Mouse (Mus musculus) urinary bladder, postnatal 0 days (tissue): ENCODE measurements around the gene Diras2. TPM values are rescaled to one million over a fixed set of nuclear protein-coding genes. Genes with fewer than 3 reads are reported as not detected.

Experiments
- polyA plus RNA-seq: library from polyadenylated mRNA; unstranded; fragments of >200 nt; fragmentation: Nextera tagmentation; extraction: Ambion mirVana; gene quantifications from 2 replicates; pipeline ENCODE4 v1.2.1, GENCODE M21; 2015

Gene Diras2
- polyA plus RNA-seq = 0.24 and 0.46 TPM in 2 replicates

GRCm38 (mm10) chr13:52531121-52531520 is at the start of gene Diras2:
Gene Diras2 (minus strand): TSS chr13:52531279.

Other genes starting within 250 kb of the Diras2 start
- 2.1 and 3.2 TPM in 2 replicates for gene Syk, start 51.9 kb upstream of the Diras2 start, polyA plus RNA-seq